Mouse (Mus musculus) monocyte, adult 5-6 weeks (primary cell): ENCODE results near the gene Mlst8. TPM values are rescaled to one million over a fixed set of nuclear protein-coding genes. Genes with fewer than 3 reads are reported as not detected.
A peak's percentile ranks its signal among the peaks of the same experiment; 100 is the strongest.
"Not testable (repeated sequence)": the region's sequence is repeated elsewhere in the genome, so short reads cannot be mapped to it uniquely, and the experiment has no call there.

Experiments used
- ATAC-seq: fragments of 153-309, 156-312 bp; replicated peaks from 2 replicates; pipeline ENCODE4 v1.8.0; 2017; ENCODE audit warnings: mild to moderate bottlenecking; ENCODE audit not compliant: low TSS enrichment, insufficient number of reproducible peaks, severe bottlenecking, poor library complexity, low FRiP score
- total RNA-seq: library from RNA; stranded (forward); fragments of 200-1000, 200-491, 200-594 nt; gene quantifications from 3 replicates; pipeline ENCODE4 v1.2.3, GENCODE M21; 2017

Mlst8 gene
- total RNA-seq, 1 experiment from 2014 or later: 8.4 TPM

GRCm38 (mm10) chr17:24470701-24471527, 8.0 kb downstream of the Mlst8 start:
- no peak for ATAC-seq

GRCm38 (mm10) chr17:24469910-24470602, 8.8 kb downstream of the Mlst8 start, which contains the start of the genes E4f1 and Pgp:
TSS of gene E4f1 (minus strand) at chr17:24470313.
TSS of gene Pgp (plus strand) at chr17:24470392.
- peak; percentile 90 for ATAC-seq

GRCm38 (mm10) chr17:24469336-24469909, 9.5 kb downstream of the Mlst8 start:
- no peak for ATAC-seq

GRCm38 (mm10) chr17:24468636-24469246, 10.1 kb downstream of the Mlst8 start:
- ATAC-seq: no peak

GRCm38 (mm10) chr17:24463374-24464133, 15.3 kb downstream of the Mlst8 start:
- peak; percentile 24; the same call in 1 of the 2 replicates for ATAC-seq

GRCm38 (mm10) chr17:24462932-24463331, 15.9 kb downstream of the Mlst8 start:
- no peak for ATAC-seq

GRCm38 (mm10) chr17:24461580-24461979, 17.3 kb downstream of the Mlst8 start:
- ATAC-seq: peak; percentile 61

GRCm38 (mm10) chr17:24455523-24456206, 23.2 kb downstream of the Mlst8 start:
- ATAC-seq: not testable (repeated sequence)

GRCm38 (mm10) chr17:24454756-24455522, 23.9 kb downstream of the Mlst8 start:
- ATAC-seq: peak; percentile 97

GRCm38 (mm10) chr17:24454218-24454755, 24.6 kb downstream of the Mlst8 start:
- ATAC-seq: no peak

GRCm38 (mm10) chr17:24453372-24453771, 25.5 kb downstream of the Mlst8 start:
- ATAC-seq: no peak

- no peak for ATAC-seq
Observed at GRCm38 (mm10) chr17:24451220-24451619, 27.7 kb downstream of the Mlst8 start.

- ATAC-seq: no peak
Observed at GRCm38 (mm10) chr17:24449507-24449906, 29.4 kb downstream of the Mlst8 start.

- ATAC-seq: no peak
Observed at GRCm38 (mm10) chr17:24446590-24446989, 32.3 kb downstream of the Mlst8 start.

- ATAC-seq: no peak
Observed at GRCm38 (mm10) chr17:24443409-24443808, 35.5 kb downstream of the Mlst8 start.

GRCm38 (mm10) chr17:24442632-24443155, 36.2 kb downstream of the Mlst8 start, which contains the start of gene Dnase1l2:
TSS of gene Dnase1l2 (minus strand) at chr17:24443105.
- ATAC-seq: no peak

GRCm38 (mm10) chr17:24442107-24442506, 36.8 kb downstream of the Mlst8 start:
- no peak for ATAC-seq
